Mouse (Mus musculus): ENCODE measurements around the gene Errfi1.

DNA sequence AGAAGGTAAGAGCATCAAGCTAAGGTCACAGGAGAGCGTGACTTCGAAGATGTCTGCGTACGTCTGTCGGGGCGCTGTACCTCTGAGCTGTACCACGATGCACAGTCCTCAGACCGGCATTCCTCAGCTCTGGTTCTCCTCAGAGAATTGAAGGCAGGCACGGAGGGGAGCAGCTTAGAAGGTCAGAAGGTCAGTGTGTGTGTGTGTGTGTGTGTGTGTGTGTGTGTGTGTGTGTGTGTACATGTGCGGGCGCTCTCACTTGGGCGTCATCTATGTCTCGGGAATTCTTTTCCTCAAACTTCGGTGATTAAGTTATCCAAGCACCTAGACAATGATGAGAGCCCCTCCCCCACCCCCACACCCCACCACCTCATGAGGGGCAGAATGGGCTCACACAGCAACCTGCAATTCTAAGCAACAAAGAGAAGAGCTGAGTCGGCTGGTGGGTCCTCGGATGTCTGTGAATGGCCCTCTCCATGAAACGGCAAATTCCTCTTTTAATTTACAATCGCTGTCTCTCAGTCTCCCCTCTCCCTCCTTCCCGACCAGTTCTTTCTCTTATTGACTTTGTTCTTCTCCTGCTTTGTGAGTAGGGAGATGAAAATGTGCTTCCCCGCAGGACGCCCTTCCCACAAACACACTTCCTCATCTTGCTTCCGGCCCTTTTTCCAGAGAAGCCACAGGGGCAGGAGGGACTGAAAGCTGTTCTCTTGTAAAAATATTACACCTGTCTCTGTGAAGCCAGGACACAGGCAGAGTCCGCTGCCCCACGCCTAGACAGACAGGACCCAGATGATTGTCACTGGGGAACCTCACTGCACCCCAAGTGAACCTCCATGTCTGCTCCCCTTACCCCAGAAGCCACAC lies 29.9 kb upstream of the Errfi1 start:
- TF ChIP-seq POLR2A (IDR thresholded peaks at IDR 0.05; ENCODE audit: control insufficient read depth in 1 of 2, insufficient read depth in 1 of 2, low read depth in 1 of 2, low read length in 2 of 2, poor library complexity in 1 of 2) (no peak), CTCF (IDR thresholded peaks at IDR 0.05 in 2 of 3, conservative IDR thresholded peaks at IDR 0.05 in 1 of 3; ENCODE audit: control insufficient read depth in 1 of 3, insufficient read depth in 1 of 3, low read depth in 2 of 3, low read length in 3 of 3, poor library complexity in 1 of 3, severe bottlenecking in 1 of 3) (no peak), ZKSCAN1 (IDR thresholded peaks at IDR 0.05; ENCODE audit: low read depth, low read length) (no peak), GATA1 (IDR thresholded peaks at IDR 0.05; ENCODE audit: low read depth, low read length) (no peak), ETS1 (IDR thresholded peaks at IDR 0.05; ENCODE audit: low read depth, low read length) (no peak), CHD1 (IDR thresholded peaks at IDR 0.05; ENCODE audit: low read depth, low read length) (no peak), TAL1 (IDR thresholded peaks at IDR 0.05; ENCODE audit: low read length) (no peak), MAFK (IDR thresholded peaks at IDR 0.05; ENCODE audit: borderline replicate concordance, low read depth, low read length) (no peak), POLR2AphosphoS2 (IDR thresholded peaks at IDR 0.05; ENCODE audit: low read length) (no peak), EP300 (IDR thresholded peaks at IDR 0.05; ENCODE audit: low read depth in 1 of 2, low read length in 2 of 2) (no peak)
